Mouse (Mus musculus) liver, embryonic 16.5 days (tissue): ENCODE data around the gene Trim69. TPM values are rescaled to one million over a fixed set of nuclear protein-coding genes. Genes with fewer than 3 reads are reported as not detected.
"Not testable (repeated sequence)": the region's sequence is repeated elsewhere in the genome, so short reads cannot be mapped to it uniquely, and the experiment has no call there.

Source experiments
- ATAC-seq: fragments of 200-750 bp; cut with Nextera tagmentation; 2 replicates; pipeline ENCODE4 v1.8.0; 2017; ENCODE audit warnings: low read depth, mild to moderate bottlenecking, moderate number of reproducible peaks, moderate library complexity
- H3K27ac ChIP-seq: fragments of 300-500 bp; sonication (generic); 2 replicates; pipeline ENCODE4 v1.5.1; 2014; ENCODE audit warnings: mild to moderate bottlenecking, low read length
- H3K27me3 ChIP-seq: fragments of 300-500 bp; sonication (generic); 2 replicates; pipeline ENCODE4 v1.6.1; 2014; ENCODE audit warnings: low read depth, low read length, mixed read lengths; ENCODE audit not compliant: control insufficient read depth, insufficient read depth
- H3K36me3 ChIP-seq: fragments of 300-500 bp; sonication (generic); 2 replicates; pipeline ENCODE4 v1.6.1; 2014; ENCODE audit warnings: mild to moderate bottlenecking; ENCODE audit not compliant: control insufficient read depth, insufficient read depth
- H3K4me1 ChIP-seq: fragments of 300-500 bp; sonication (generic); 2 replicates; pipeline ENCODE4 v1.6.1; 2014; ENCODE audit warnings: low read depth, low read length, mixed read lengths; ENCODE audit not compliant: control insufficient read depth
- H3K4me2 ChIP-seq: fragments of 300-500 bp; sonication (generic); 2 replicates; pipeline ENCODE4 v1.6.1; 2014; ENCODE audit warnings: low read depth, low read length, mixed read lengths
- H3K4me3 ChIP-seq: fragments of 300-500 bp; sonication (generic); 2 replicates; pipeline ENCODE4 v1.5.1; 2014; ENCODE audit warnings: low read depth, mild to moderate bottlenecking, low read length
- H3K9ac ChIP-seq: fragments of 300-500 bp; sonication (generic); 2 replicates; pipeline ENCODE4 v1.6.1; 2014; ENCODE audit warnings: low read depth, low read length
- H3K9me3 ChIP-seq: fragments of 300-500 bp; sonication (generic); replicated peaks from 2 replicates; pipeline ENCODE4 v1.6.1; 2016; ENCODE audit warnings: low read length; ENCODE audit not compliant: control insufficient read depth
- WGBS: fragments of 180-500 bp; shearing (Covaris S2); extraction: QIAGEN DNeasy Blood & Tissue Kit; methylation state at CpG from one replicate; pipeline ENCODE4 v1.1.7; 2014; ENCODE audit not compliant: insufficient replicate concordance; 5-methylcytosine and 5-hydroxymethylcytosine counted together
- polyA plus RNA-seq: library from polyadenylated mRNA; unstranded; fragments of >200 nt; fragmentation: Nextera tagmentation; extraction: Ambion mirVana; gene quantifications from 2 replicates; pipeline ENCODE4 v1.2.1, GENCODE M21; 2015

The Trim69 gene
- polyA plus RNA-seq, 1 experiment from 2014 or later, result 0.05 TPM

DNA sequence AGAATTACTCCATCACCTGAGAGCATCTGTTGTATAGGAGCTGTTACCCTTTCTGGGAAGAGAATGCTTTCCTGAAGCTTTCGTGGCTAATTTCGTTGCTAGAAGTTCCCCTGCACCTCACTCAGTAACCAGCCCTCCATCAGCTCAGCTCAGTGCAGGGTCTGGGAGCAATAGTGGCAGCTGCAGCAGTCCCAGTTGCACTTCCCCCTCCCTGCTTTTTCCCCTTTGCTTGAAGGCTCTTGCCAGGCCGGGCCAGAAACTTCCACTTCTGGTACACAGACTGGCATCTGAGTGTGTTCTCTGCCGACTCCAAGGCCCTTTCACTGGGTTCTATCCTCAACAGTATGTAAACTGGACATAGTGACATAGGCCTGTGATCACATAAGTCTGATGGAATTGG is 24.6 kb downstream of the Trim69 start:
- H3K4me3 ChIP-seq, result no peak overlapping the region
- no peaks in the 10 kb centered on the region for H3K27me3 ChIP-seq
- H3K4me2 ChIP-seq, result no peak overlapping the region
- ATAC-seq, result no peak
- H3K9me3 ChIP-seq, result no peaks in the 10 kb centered on the region
- WGBS, result 58% methylated on average over 4 of the region's 4 CpGs
- H3K9ac ChIP-seq, result no peak overlapping the region
- H3K4me1 ChIP-seq, result no peaks in the 10 kb centered on the region
- H3K36me3 ChIP-seq, result no peaks in the 10 kb centered on the region
- no peak overlapping the region for H3K27ac ChIP-seq

DNA sequence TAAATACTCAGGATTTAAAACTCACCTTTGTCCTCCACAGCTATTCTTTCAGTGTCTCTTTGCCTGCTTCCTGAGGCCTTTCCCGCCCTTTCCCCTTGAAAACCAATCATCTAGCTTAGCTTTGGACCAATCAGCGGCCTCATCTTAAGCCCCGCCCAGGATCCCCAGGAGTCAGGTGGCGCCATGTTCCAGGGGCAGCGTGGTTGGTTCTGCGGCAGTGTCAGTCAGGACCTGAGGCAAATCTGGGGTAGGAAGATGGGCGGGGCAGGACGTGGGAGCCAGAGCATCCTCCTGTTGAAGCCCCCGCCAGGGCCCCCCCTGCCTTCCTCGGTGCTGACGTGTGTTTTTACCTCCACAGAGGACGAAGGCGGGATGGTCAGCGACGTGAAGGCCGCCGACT is 25.6 kb downstream of the Trim69 start, which contains the start of the genes Patl2 and Terb2:
Gene Patl2, minus strand, starts transcription at position 84 of the 400 bp plus-strand sequence.
Gene Terb2, plus strand, starts transcription at position 167 of the 400 bp plus-strand sequence.
- Histone ChIP-seq H3K36me3 (no peaks in the 10 kb centered on the region), H3K9ac (no peak within 1 kb of the TSS), H3K4me1 (no peaks in the 10 kb centered on the region), H3K4me3 (no peak within 1 kb of the TSS), H3K9me3 (no peaks in the 10 kb centered on the region), H3K27me3 (no peaks in the 10 kb centered on the region), H3K27ac (no peak within 1 kb of the TSS), H3K4me2 (no peak within 1 kb of the TSS)
- 69% methylated on average over 17 of the region's 17 CpGs for WGBS
- ATAC-seq, result no peak

- Histone ChIP-seq H3K9me3 (no peaks in the 10 kb centered on the region), H3K4me3 (no peak overlapping the region), H3K4me1 (no peaks in the 10 kb centered on the region), H3K27me3 (no peaks in the 10 kb centered on the region), H3K9ac (no peak overlapping the region), H3K36me3 (no peaks in the 10 kb centered on the region), H3K27ac (no peak overlapping the region), H3K4me2 (no peak overlapping the region)
- ATAC-seq, result no peak
- WGBS, result 88% methylated on average over 3 of the region's 3 CpGs
Measured at GRCm38 (mm10) chr2:122186751-122187150, 26.3 kb downstream of the Trim69 start.

DNA sequence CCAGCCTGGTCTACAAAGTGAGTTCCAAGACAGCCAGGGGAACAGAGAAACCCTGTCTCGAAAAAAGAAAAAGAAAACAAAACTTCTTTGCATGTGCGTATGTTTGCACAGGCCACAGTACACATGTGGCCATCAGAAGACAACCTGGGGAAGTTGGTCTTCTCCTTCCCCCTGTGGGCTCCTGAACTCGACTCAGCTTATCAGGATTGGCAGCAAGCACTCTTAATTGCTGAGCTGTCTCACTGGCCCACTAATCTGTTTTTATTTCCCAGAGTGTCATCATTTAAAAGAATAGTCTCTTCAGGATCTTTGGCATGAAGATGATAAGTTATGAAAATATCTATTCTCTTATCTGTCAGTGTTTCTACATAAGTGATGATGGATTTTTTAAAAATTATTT is 31.3 kb downstream of the Trim69 start:
- no peaks in the 10 kb centered on the region for H3K9me3 ChIP-seq
- ATAC-seq, result no peak
- H3K36me3 ChIP-seq, result no peaks in the 10 kb centered on the region
- H3K27me3 ChIP-seq, result no peaks in the 10 kb centered on the region
- no peaks in the 10 kb centered on the region for H3K4me1 ChIP-seq
- no peak overlapping the region for H3K9ac ChIP-seq
- no peak overlapping the region for H3K4me2 ChIP-seq
- H3K27ac ChIP-seq, result no peak overlapping the region
- H3K4me3 ChIP-seq, result no peak overlapping the region
- WGBS, result 49% methylated on average over 3 of the region's 3 CpGs

DNA sequence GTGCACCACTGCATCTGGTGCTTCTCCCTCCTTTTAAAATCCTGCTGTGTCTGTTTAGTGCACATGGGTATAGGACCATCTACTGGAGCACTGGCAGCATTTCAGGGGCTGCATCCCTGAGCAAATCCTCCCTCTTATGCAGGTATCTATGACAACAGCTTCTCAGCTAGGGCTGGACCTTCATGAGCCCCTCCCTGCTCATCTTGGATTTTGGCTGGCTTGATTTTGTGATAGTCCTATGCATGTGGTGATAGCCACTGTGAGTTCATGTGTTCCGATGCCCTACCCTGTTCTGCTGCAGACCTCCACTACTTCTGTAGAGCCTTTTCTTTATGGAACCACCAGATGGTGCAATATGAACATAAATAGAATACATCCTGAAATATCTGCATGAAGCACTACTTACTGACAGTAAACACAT is 34.0 kb downstream of the Trim69 start:
- WGBS, result 53% methylated on average over 1 of the region's 1 CpGs
- no peak overlapping the region for H3K9ac ChIP-seq
- H3K4me2 ChIP-seq, result no peak overlapping the region
- no peaks in the 10 kb centered on the region for H3K9me3 ChIP-seq
- H3K4me1 ChIP-seq, result no peaks in the 10 kb centered on the region
- no peak overlapping the region for H3K4me3 ChIP-seq
- ATAC-seq, result no peak
- H3K27ac ChIP-seq, result no peak overlapping the region
- no peaks in the 10 kb centered on the region for H3K27me3 ChIP-seq
- H3K36me3 ChIP-seq, result no peaks in the 10 kb centered on the region

DNA sequence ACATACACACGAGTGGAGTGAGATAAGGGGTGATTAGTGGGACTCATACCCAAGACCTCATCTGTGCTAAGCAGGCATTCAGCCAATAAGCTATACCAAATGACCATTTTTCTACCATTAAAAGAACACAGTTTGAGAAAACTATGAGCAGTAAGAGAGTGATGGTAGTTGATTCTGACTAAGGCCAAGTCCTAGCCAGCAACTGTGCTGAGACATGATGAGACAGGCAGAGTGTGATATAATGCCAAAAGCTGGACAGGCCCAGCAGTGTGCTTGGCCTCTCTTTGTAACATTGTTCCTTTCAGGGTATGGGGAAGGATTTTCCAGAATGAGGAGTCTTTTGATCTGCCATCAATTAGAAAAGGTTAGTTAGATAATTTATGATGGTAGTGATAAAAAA is 41.0 kb downstream of the Trim69 start:
- H3K9ac ChIP-seq, result no peak overlapping the region
- no peaks in the 10 kb centered on the region for H3K4me1 ChIP-seq
- no peak for ATAC-seq
- H3K9me3 ChIP-seq, result no peaks in the 10 kb centered on the region
- H3K36me3 ChIP-seq, result no peaks in the 10 kb centered on the region
- H3K4me2 ChIP-seq, result no peak overlapping the region
- no peak overlapping the region for H3K4me3 ChIP-seq
- no peaks in the 10 kb centered on the region for H3K27me3 ChIP-seq
- WGBS, result 29% methylated on average over 1 of the region's 1 CpGs
- H3K27ac ChIP-seq, result no peak overlapping the region

DNA sequence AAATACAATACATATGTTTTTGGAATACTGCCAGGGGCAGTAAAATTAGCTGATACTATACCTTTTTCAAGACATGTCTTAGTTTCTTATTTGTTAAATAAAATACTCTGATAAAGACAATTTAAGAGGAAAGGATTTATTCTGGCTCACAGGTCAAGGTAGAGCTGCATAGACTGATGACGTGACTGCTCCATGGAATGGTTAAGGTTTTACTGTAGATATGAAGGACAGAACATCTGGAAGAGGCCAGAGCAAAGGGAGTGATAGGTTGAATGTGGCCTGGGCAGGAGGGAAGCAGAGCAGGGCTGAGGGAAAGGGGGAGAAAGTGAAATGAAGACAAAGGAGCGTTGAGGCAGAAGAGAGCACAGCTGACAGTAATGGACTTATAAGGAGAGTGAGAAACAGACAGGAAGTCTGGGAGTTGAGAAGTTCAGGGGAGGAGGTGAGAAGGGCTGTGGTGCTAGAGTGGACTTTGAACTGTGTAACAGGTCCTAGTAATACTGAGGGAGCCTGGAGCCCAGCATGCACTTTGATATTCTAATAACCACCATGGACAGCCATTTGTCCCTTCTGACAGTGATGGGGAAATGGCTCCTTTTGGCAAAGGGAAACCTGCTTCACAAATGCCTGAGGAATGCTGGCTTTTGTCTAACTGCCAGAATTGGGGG is 46.1 kb downstream of the Trim69 start:
- Histone ChIP-seq H3K9me3 (no peaks in the 10 kb centered on the region), H3K27ac (no peak overlapping the region), H3K4me2 (no peak overlapping the region), H3K4me3 (no peak overlapping the region), H3K36me3 (no peaks in the 10 kb centered on the region), H3K4me1 (no peaks in the 10 kb centered on the region), H3K9ac (no peak overlapping the region), H3K27me3 (no peaks in the 10 kb centered on the region)
- WGBS, result 47% methylated on average over 2 of the region's 2 CpGs
- ATAC-seq, result no peak

DNA sequence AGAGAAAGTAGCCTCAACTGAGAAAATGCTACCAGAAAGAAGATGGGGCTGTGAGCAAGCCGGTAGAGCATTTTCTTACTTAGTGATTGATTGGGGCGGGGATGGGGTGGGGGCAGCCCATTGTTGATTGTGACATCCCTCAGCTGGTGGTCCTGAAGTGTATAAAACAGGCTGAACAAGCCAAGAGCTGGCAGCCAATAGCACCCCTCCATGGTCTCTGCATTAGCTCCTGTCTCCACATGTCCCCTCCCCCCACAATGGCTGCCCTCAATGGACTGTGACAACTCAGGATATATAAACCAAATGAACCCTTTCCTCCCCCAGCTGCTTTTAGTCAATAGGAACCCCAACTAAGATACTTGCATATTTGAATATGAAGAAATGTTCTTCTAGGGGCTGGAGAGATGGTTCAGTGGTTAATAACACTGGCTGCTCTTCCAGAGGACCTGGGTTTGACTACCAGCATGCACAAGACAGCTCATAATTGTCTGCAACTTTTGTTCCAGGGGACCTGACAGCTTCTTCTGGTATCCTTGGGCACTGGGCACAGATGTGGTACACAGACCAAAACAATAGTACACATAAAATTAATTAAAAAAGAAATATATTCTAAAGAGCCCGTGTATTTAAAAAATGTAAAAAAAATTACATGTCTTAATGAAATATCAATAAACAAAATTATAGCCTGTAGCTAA is 50.2 kb downstream of the Trim69 start:
- Histone ChIP-seq H3K4me1 (no peaks in the 10 kb centered on the region), H3K4me3 (no peak overlapping the region), H3K9me3 (no peaks in the 10 kb centered on the region), H3K9ac (no peak overlapping the region), H3K36me3 (no peaks in the 10 kb centered on the region), H3K27ac (no peak overlapping the region), H3K4me2 (no peak overlapping the region), H3K27me3 (no peaks in the 10 kb centered on the region)
- ATAC-seq, result no peak
- 77% methylated on average over 3 of the region's 3 CpGs for WGBS

- not testable (repeated sequence) for H3K9me3 ChIP-seq, H3K4me3 ChIP-seq, H3K27me3 ChIP-seq, H3K4me1 ChIP-seq, H3K9ac ChIP-seq, H3K4me2 ChIP-seq, H3K36me3 ChIP-seq
- ATAC-seq, result peak; percentile 90
- peak overlapping the region; percentile 12; the same call in 1 of the 2 replicates for H3K27ac ChIP-seq
- 44% methylated on average over 4 of the region's 4 CpGs for WGBS
Measured at GRCm38 (mm10) chr2:122217075-122217474, 56.6 kb downstream of the Trim69 start.
